Mouse (Mus musculus) neural tube, embryonic 15.5 days (tissue): ENCODE measurements around the gene Met. TPM values are rescaled to one million over a fixed set of nuclear protein-coding genes. Genes with fewer than 3 reads are reported as not detected.

Experiments
- ATAC-seq: fragments of 200-750 bp; cut with Nextera tagmentation; 2 replicates; pipeline ENCODE4 v1.8.0; 2017; ENCODE audit warnings: mild to moderate bottlenecking, moderate TSS enrichment, moderate library complexity; ENCODE audit not compliant: low FRiP score
- H3K27ac ChIP-seq: fragments of 300-500 bp; sonication (generic); replicated peaks from 2 replicates; pipeline ENCODE4 v1.5.1; 2015; ENCODE audit warnings: mild to moderate bottlenecking, inconsistent platforms
- H3K27me3 ChIP-seq: fragments of 300-500 bp; sonication (generic); replicated peaks from 2 replicates; pipeline ENCODE4 v1.6.1; 2015; ENCODE audit warnings: inconsistent platforms
- H3K36me3 ChIP-seq: fragments of 300-500 bp; sonication (generic); 2 replicates; pipeline ENCODE4 v1.6.1; 2015; ENCODE audit warnings: inconsistent platforms
- H3K4me1 ChIP-seq: fragments of 300-500 bp; sonication (generic); 2 replicates; pipeline ENCODE4 v1.6.1; 2015; ENCODE audit warnings: inconsistent platforms
- H3K4me2 ChIP-seq: fragments of 300-500 bp; sonication (generic); 2 replicates; pipeline ENCODE4 v1.6.1; 2015; ENCODE audit warnings: inconsistent platforms, mild to moderate bottlenecking, moderate library complexity
- H3K4me3 ChIP-seq: fragments of 300-500 bp; sonication (generic); replicated peaks from 2 replicates; pipeline ENCODE4 v1.5.1; 2015; ENCODE audit warnings: mild to moderate bottlenecking, inconsistent platforms
- H3K9ac ChIP-seq: fragments of 300-500 bp; sonication (generic); replicated peaks from 2 replicates; pipeline ENCODE4 v1.6.1; 2015; ENCODE audit warnings: mild to moderate bottlenecking, inconsistent platforms
- H3K9me3 ChIP-seq: fragments of 300-500 bp; sonication (generic); replicated peaks from 2 replicates; pipeline ENCODE4 v1.6.1; 2016; ENCODE audit warnings: inconsistent platforms
- WGBS: fragments of 180-500 bp; shearing (Covaris S2); methylation state at CpG from one replicate; pipeline ENCODE4 v1.1.7; 2015; ENCODE audit warnings: mixed read lengths; 5-methylcytosine and 5-hydroxymethylcytosine counted together
- polyA plus RNA-seq: library from polyadenylated mRNA; unstranded; fragments of >200 nt; fragmentation: Nextera tagmentation; extraction: Ambion mirVana; gene quantifications from 2 replicates; pipeline ENCODE4 v1.2.1, GENCODE M21; 2015

The Met gene
- polyA plus RNA-seq, 1 experiment from 2014 or later: 2.7 TPM

- H3K4me1 ChIP-seq: peaks cover 3% of the 10 kb centered on the region; the same call in 1 of the 2 replicates
- no peak overlapping the region for H3K9ac ChIP-seq
- WGBS: 54% methylated on average over 7 of the region's 7 CpGs
- no peak overlapping the region for H3K4me3 ChIP-seq
- peak; percentile 46; the same call in 1 of the 2 replicates for ATAC-seq
- H3K27ac ChIP-seq: no peak overlapping the region
- H3K4me2 ChIP-seq: no peak overlapping the region
- no peaks in the 10 kb centered on the region for H3K27me3 ChIP-seq
- H3K36me3 ChIP-seq: no peaks in the 10 kb centered on the region
- no peaks in the 10 kb centered on the region for H3K9me3 ChIP-seq
These were observed 90.7 kb downstream of the Met start for GRCm38 (mm10) chr6:17554263-17554662.

- Histone ChIP-seq H3K9me3 (no peaks in the 10 kb centered on the region), H3K4me2 (no peak overlapping the region), H3K9ac (no peak overlapping the region), H3K36me3 (no peaks in the 10 kb centered on the region), H3K27me3 (no peaks in the 10 kb centered on the region), H3K4me3 (no peak overlapping the region), H3K4me1 (peaks cover 3% of the 10 kb centered on the region; the same call in 1 of the 2 replicates), H3K27ac (no peak overlapping the region)
- ATAC-seq: peak; percentile 28; the same call in 1 of the 2 replicates
- 20% methylated on average over 3 of the region's 3 CpGs for WGBS
These were observed 91.2 kb downstream of the Met start for GRCm38 (mm10) chr6:17554757-17555156.

- H3K4me1 ChIP-seq: peaks cover 3% of the 10 kb centered on the region; the same call in 1 of the 2 replicates
- no peaks in the 10 kb centered on the region for H3K27me3 ChIP-seq
- ATAC-seq: no peak
- H3K4me3 ChIP-seq: no peak overlapping the region
- no peak overlapping the region for H3K27ac ChIP-seq
- H3K9me3 ChIP-seq: no peaks in the 10 kb centered on the region
- no peak overlapping the region for H3K4me2 ChIP-seq
- H3K9ac ChIP-seq: no peak overlapping the region
- H3K36me3 ChIP-seq: no peaks in the 10 kb centered on the region
- 74% methylated on average over 7 of the region's 7 CpGs for WGBS
These were observed 92.1 kb downstream of the Met start for GRCm38 (mm10) chr6:17555719-17556118.

GRCm38 (mm10) chr6:17559657-17560056, 96.1 kb downstream of the Met start:
- 0 out of 2 replicates have a peak, but pooled peaks cover 4% of the 10 kb centered on the region for H3K27me3 ChIP-seq
- no peaks in the 10 kb centered on the region for H3K36me3 ChIP-seq
- 84% methylated on average over 4 of the region's 4 CpGs for WGBS
- no peaks in the 10 kb centered on the region for H3K9me3 ChIP-seq
- ATAC-seq: no peak
- H3K27ac ChIP-seq: no peak overlapping the region
- no peak overlapping the region for H3K4me3 ChIP-seq
- H3K4me2 ChIP-seq: no peak overlapping the region
- no peak overlapping the region for H3K9ac ChIP-seq
- peaks cover 5% of the 10 kb centered on the region for H3K4me1 ChIP-seq

- Histone ChIP-seq H3K9ac (no peak overlapping the region), H3K27me3 (0 out of 2 replicates have a peak, but pooled peaks cover 4% of the 10 kb centered on the region), H3K4me3 (no peak overlapping the region), H3K36me3 (no peaks in the 10 kb centered on the region), H3K4me1 (peaks cover 3% of the 10 kb centered on the region; the same call in 1 of the 2 replicates), H3K4me2 (no peak overlapping the region), H3K9me3 (no peaks in the 10 kb centered on the region), H3K27ac (no peak overlapping the region)
- WGBS: 19% methylated on average over 2 of the region's 2 CpGs
- ATAC-seq: no peak
These were observed 97.7 kb downstream of the Met start for GRCm38 (mm10) chr6:17561347-17561746.

- H3K27ac ChIP-seq: no peak overlapping the region
- no peak overlapping the region for H3K4me3 ChIP-seq
- H3K9me3 ChIP-seq: no peaks in the 10 kb centered on the region
- H3K27me3 ChIP-seq: 0 out of 2 replicates have a peak, but pooled peaks cover 4% of the 10 kb centered on the region
- ATAC-seq: no peak
- no peaks in the 10 kb centered on the region for H3K36me3 ChIP-seq
- WGBS: 58% methylated on average over 3 of the region's 3 CpGs
- no peak overlapping the region for H3K9ac ChIP-seq
- peaks cover 3% of the 10 kb centered on the region; the same call in 1 of the 2 replicates for H3K4me1 ChIP-seq
- H3K4me2 ChIP-seq: no peak overlapping the region
These were observed 98.3 kb downstream of the Met start for GRCm38 (mm10) chr6:17561886-17562285.

GRCm38 (mm10) chr6:17562472-17563088, 99.0 kb downstream of the Met start:
- no peak overlapping the region for H3K4me2 ChIP-seq
- no peak overlapping the region for H3K9ac ChIP-seq
- 14% methylated on average over 10 of the region's 10 CpGs for WGBS
- no peak overlapping the region for H3K27ac ChIP-seq
- H3K9me3 ChIP-seq: no peaks in the 10 kb centered on the region
- 0 out of 2 replicates have a peak, but pooled peaks cover 4% of the 10 kb centered on the region for H3K27me3 ChIP-seq
- H3K4me1 ChIP-seq: peaks cover 3% of the 10 kb centered on the region; the same call in 1 of the 2 replicates
- no peak for ATAC-seq
- no peaks in the 10 kb centered on the region for H3K36me3 ChIP-seq
- no peak overlapping the region for H3K4me3 ChIP-seq

GRCm38 (mm10) chr6:17568702-17569352, 105.2 kb downstream of the Met start:
- WGBS: 90% methylated on average over 11 of the region's 11 CpGs
- H3K4me1 ChIP-seq: no peaks in the 10 kb centered on the region

GRCm38 (mm10) chr6:17573227-17573626, 109.6 kb downstream of the Met start:
- H3K9me3 ChIP-seq: no peaks in the 10 kb centered on the region
- H3K4me3 ChIP-seq: no peak overlapping the region
- no peaks in the 10 kb centered on the region for H3K36me3 ChIP-seq
- H3K4me1 ChIP-seq: no peaks in the 10 kb centered on the region
- no peak overlapping the region for H3K27ac ChIP-seq
- no peak overlapping the region for H3K4me2 ChIP-seq
- 83% methylated on average over 5 of the region's 5 CpGs for WGBS
- H3K9ac ChIP-seq: no peak overlapping the region
- no peaks in the 10 kb centered on the region for H3K27me3 ChIP-seq
- no peak for ATAC-seq

More at GRCm38 (mm10) chr6:17568702-17569352, 105.2 kb downstream of the Met start:
- Histone ChIP-seq H3K9me3 (no peaks in the 10 kb centered on the region), H3K36me3 (no peaks in the 10 kb centered on the region), H3K27ac (no peak overlapping the region), H3K9ac (no peak overlapping the region), H3K4me3 (no peak overlapping the region), H3K27me3 (0 out of 2 replicates have a peak, but pooled peaks cover 4% of the 10 kb centered on the region), H3K4me2 (no peak overlapping the region)
- ATAC-seq: no peak

GRCm38 (mm10) chr6:17573732-17574131, 110.1 kb downstream of the Met start:
- no peaks in the 10 kb centered on the region for H3K4me1 ChIP-seq
- ATAC-seq: no peak
- H3K27me3 ChIP-seq: no peaks in the 10 kb centered on the region
- no peaks in the 10 kb centered on the region for H3K9me3 ChIP-seq
- no peaks in the 10 kb centered on the region for H3K36me3 ChIP-seq
- WGBS: 81% methylated on average over 2 of the region's 2 CpGs
- H3K4me3 ChIP-seq: no peak overlapping the region
- H3K27ac ChIP-seq: no peak overlapping the region
- H3K9ac ChIP-seq: no peak overlapping the region
- no peak overlapping the region for H3K4me2 ChIP-seq

GRCm38 (mm10) chr6:17578092-17578760, 114.6 kb downstream of the Met start:
- ATAC-seq: no peak
- H3K36me3 ChIP-seq: no peaks in the 10 kb centered on the region

More at GRCm38 (mm10) chr6:17578092-17578760, 114.6 kb downstream of the Met start:
- H3K9me3 ChIP-seq: no peaks in the 10 kb centered on the region
- H3K4me2 ChIP-seq: no peak overlapping the region
- no peak overlapping the region for H3K4me3 ChIP-seq
- no peak overlapping the region for H3K27ac ChIP-seq
- H3K4me1 ChIP-seq: no peaks in the 10 kb centered on the region
- H3K9ac ChIP-seq: no peak overlapping the region
- 58% methylated on average over 3 of the region's 3 CpGs for WGBS
- no peaks in the 10 kb centered on the region for H3K27me3 ChIP-seq
